Mouse (Mus musculus) brain, embryonic 14.5 days (tissue): ENCODE results near the gene Syf2.
A peak's percentile ranks its signal among the peaks of the same experiment; 100 is the strongest.

ENCODE experiments used
- CTCF ChIP-seq: fragments of 200-500 bp; IDR thresholded peaks from 2 replicates; pipeline ENCODE4 v1.5.1; 2012; ENCODE audit warnings: inconsistent platforms, mild to moderate bottlenecking, moderate library complexity, borderline replicate concordance; ENCODE audit not compliant: insufficient read depth, insufficient read length; ENCODE audit errors: extremely low read depth
- POLR2A ChIP-seq: fragments of 200-500 bp; IDR thresholded peaks from 2 replicates; pipeline ENCODE4 v1.6.1; 2012; ENCODE audit warnings: mild to moderate bottlenecking, inconsistent platforms, borderline replicate concordance; ENCODE audit not compliant: poor library complexity, insufficient read depth, insufficient read length, severe bottlenecking; ENCODE audit errors: extremely low read depth

GRCm38 (mm10) chr4:134930684-134931481 lies at the start of gene Syf2:
- no peak for TF ChIP-seq CTCF
- TF ChIP-seq POLR2A: 0 out of 2 replicates have a peak, but pooled peaks have one; percentile 30
